Mouse (Mus musculus) kidney, adult 11 months (tissue): Measurements from ENCODE around the gene Pou2f2.

Experiments
- DNase-seq: peaks from one replicate; pipeline ENCODE4 v3.0.0; 2022

Gene Pou2f2

GRCm38 (mm10) chr7:25088968-25089367, 90.6 kb downstream of the Pou2f2 start:
- no peak for DNase-seq

- DNase-seq, result no peak
These were observed 91.0 kb downstream of the Pou2f2 start for GRCm38 (mm10) chr7:25088531-25088930.

- DNase-seq, result no peak
These were observed 91.6 kb downstream of the Pou2f2 start for GRCm38 (mm10) chr7:25087972-25088371.

GRCm38 (mm10) chr7:25087256-25087912, 92.1 kb downstream of the Pou2f2 start:
- no peak for DNase-seq

GRCm38 (mm10) chr7:25086656-25087055, 92.9 kb downstream of the Pou2f2 start:
- DNase-seq, result no peak

- DNase-seq, result no peak
These were observed 94.9 kb downstream of the Pou2f2 start for GRCm38 (mm10) chr7:25084621-25085020.

- no peak for DNase-seq
These were observed 97.0 kb downstream of the Pou2f2 start for GRCm38 (mm10) chr7:25082510-25082909.

- no peak for DNase-seq
These were observed 99.1 kb downstream of the Pou2f2 start for GRCm38 (mm10) chr7:25080431-25080830.

GRCm38 (mm10) chr7:25079496-25080026, 100.0 kb downstream of the Pou2f2 start:
- DNase-seq, result peak; percentile 48

- DNase-seq, result no peak
These were observed 102.1 kb downstream of the Pou2f2 start for GRCm38 (mm10) chr7:25077414-25077755.

GRCm38 (mm10) chr7:25076663-25077413, 102.7 kb downstream of the Pou2f2 start:
- DNase-seq, result peak; percentile 99

GRCm38 (mm10) chr7:25076296-25076662, 103.2 kb downstream of the Pou2f2 start:
- no peak for DNase-seq

GRCm38 (mm10) chr7:25073924-25074323, 105.6 kb downstream of the Pou2f2 start:
- no peak for DNase-seq

- DNase-seq, result no peak
These were observed 106.7 kb downstream of the Pou2f2 start for GRCm38 (mm10) chr7:25072716-25073390.

- no peak for DNase-seq
These were observed 107.4 kb downstream of the Pou2f2 start, which contains the start of the genes Grik5 and Zfp574 for GRCm38 (mm10) chr7:25071979-25072715. TSS of gene Grik5 (minus strand) at chr7:25072346. TSS of gene Zfp574 (plus strand) at chr7:25072567.

- no peak for DNase-seq
These were observed 110.8 kb downstream of the Pou2f2 start for GRCm38 (mm10) chr7:25068724-25069123.

GRCm38 (mm10) chr7:25067909-25068656, 111.4 kb downstream of the Pou2f2 start:
- no peak for DNase-seq

GRCm38 (mm10) chr7:25067338-25067737, 112.2 kb downstream of the Pou2f2 start:
- no peak for DNase-seq

- DNase-seq, result no peak
These were observed 115.6 kb downstream of the Pou2f2 start for GRCm38 (mm10) chr7:25063900-25064299.

GRCm38 (mm10) chr7:25063346-25063745, 116.2 kb downstream of the Pou2f2 start:
- DNase-seq, result no peak

GRCm38 (mm10) chr7:25058836-25059235, 120.7 kb downstream of the Pou2f2 start:
- peak; percentile 39 for DNase-seq

GRCm38 (mm10) chr7:25058394-25058793, 121.1 kb downstream of the Pou2f2 start:
- DNase-seq, result no peak
